Mouse (Mus musculus) limb, embryonic 15.5 days (tissue): Measurements from ENCODE around the gene Gm6205. TPM values are rescaled to one million over a fixed set of nuclear protein-coding genes. Genes with fewer than 3 reads are reported as not detected.
"Not testable (repeated sequence)": the region's sequence is repeated elsewhere in the genome, so short reads cannot be mapped to it uniquely, and the experiment has no call there.

ENCODE experiments used
- ATAC-seq: fragments of 200-750 bp; cut with Nextera tagmentation; 2 replicates; pipeline ENCODE4 v1.8.0; 2017; ENCODE audit warnings: low read depth, moderate TSS enrichment; ENCODE audit not compliant: insufficient number of reproducible peaks, low FRiP score, low TSS enrichment
- H3K27ac ChIP-seq: fragments of 300-500 bp; sonication (generic); 2 replicates; pipeline ENCODE4 v1.5.1; 2015; ENCODE audit warnings: moderate library complexity, mild to moderate bottlenecking, inconsistent platforms
- H3K27me3 ChIP-seq: fragments of 300-500 bp; sonication (generic); 2 replicates; pipeline ENCODE4 v1.6.1; 2015; ENCODE audit warnings: inconsistent platforms
- H3K36me3 ChIP-seq: fragments of 300-500 bp; sonication (generic); 2 replicates; pipeline ENCODE4 v1.6.1; 2015; ENCODE audit warnings: inconsistent platforms
- H3K4me1 ChIP-seq: fragments of 300-500 bp; sonication (generic); 2 replicates; pipeline ENCODE4 v1.6.1; 2015; ENCODE audit warnings: inconsistent platforms
- H3K4me2 ChIP-seq: fragments of 300-500 bp; sonication (generic); 2 replicates; pipeline ENCODE4 v1.6.1; 2015; ENCODE audit warnings: mild to moderate bottlenecking, inconsistent platforms
- H3K4me3 ChIP-seq: fragments of 300-500 bp; sonication (generic); 2 replicates; pipeline ENCODE4 v1.5.1; 2015; ENCODE audit warnings: mild to moderate bottlenecking, inconsistent platforms
- H3K9ac ChIP-seq: fragments of 300-500 bp; sonication (generic); 2 replicates; pipeline ENCODE4 v1.6.1; 2015; ENCODE audit warnings: inconsistent platforms
- H3K9me3 ChIP-seq: fragments of 300-500 bp; sonication (generic); 2 replicates; pipeline ENCODE4 v1.6.1; 2016; ENCODE audit warnings: inconsistent platforms
- WGBS: fragments of 180-500 bp; shearing (Covaris S2); methylation state at CpG from one replicate; pipeline ENCODE4 v1.1.7; 2015; 5-methylcytosine and 5-hydroxymethylcytosine counted together
- polyA plus RNA-seq: library from polyadenylated mRNA; unstranded; fragments of >200 nt; fragmentation: Nextera tagmentation; extraction: Ambion mirVana; gene quantifications from 2 replicates; pipeline ENCODE4 v1.2.1, GENCODE M21; 2015

Gene Gm6205
- polyA plus RNA-seq = not detected in 2 replicates

DNA sequence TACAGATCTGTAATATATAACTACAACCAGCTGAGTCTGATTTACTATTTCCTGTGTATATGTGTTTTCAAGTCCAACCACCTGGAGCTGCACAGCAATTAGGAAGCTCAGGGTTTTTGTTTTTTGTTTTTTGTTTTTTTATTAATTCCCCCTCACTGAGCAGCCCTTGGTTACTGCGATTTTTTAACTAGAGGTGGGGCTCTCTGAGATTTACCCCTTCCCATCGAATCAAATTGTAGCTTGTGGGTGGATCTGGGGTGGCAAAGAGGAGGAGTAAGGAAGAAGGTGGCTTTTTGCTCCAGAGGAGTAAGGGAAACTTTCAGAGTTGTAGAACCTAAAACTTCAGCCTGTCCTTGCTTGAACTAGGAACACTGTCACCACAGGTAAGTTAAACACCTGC lies at the start of gene Gm6205:
Gene Gm6205 (plus strand): TSS at position 301 of the 400 bp plus-strand sequence.
- H3K9ac ChIP-seq, H3K4me1 ChIP-seq, H3K9me3 ChIP-seq, H3K27ac ChIP-seq, H3K4me2 ChIP-seq, ATAC-seq, H3K36me3 ChIP-seq, H3K27me3 ChIP-seq, H3K4me3 ChIP-seq: not testable (repeated sequence)
- WGBS = no CpG with 5 or more reads among the region's 2 CpGs

DNA sequence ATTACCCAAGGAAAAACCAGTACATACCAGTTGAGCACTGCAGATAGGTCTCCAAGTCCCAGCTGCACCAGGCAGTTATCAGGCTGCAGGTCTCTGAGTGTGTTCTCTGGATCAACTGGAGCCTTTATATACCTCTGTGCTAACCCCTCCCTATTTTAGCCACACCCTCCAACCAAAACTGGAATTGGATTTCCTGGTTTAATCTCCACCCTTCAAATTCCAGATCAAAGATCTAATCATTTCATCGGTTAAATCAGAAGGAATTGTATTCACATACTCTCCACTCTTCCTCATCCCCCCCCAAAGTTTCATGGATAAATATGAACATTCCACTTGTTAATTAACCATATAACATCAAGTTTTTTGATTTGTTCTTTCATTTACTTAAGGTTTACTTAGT lies 31.9 kb upstream of the Gm6205 start, which contains the start of gene Gm3147:
Gene Gm3147 (minus strand): TSS at position 101 of the 400 bp plus-strand sequence.
- WGBS = no CpG with 5 or more reads among the region's 1 CpGs
- H3K4me1 ChIP-seq, H3K27me3 ChIP-seq, H3K9ac ChIP-seq, H3K4me2 ChIP-seq, ATAC-seq, H3K4me3 ChIP-seq, H3K27ac ChIP-seq, H3K9me3 ChIP-seq, H3K36me3 ChIP-seq: not testable (repeated sequence)

DNA sequence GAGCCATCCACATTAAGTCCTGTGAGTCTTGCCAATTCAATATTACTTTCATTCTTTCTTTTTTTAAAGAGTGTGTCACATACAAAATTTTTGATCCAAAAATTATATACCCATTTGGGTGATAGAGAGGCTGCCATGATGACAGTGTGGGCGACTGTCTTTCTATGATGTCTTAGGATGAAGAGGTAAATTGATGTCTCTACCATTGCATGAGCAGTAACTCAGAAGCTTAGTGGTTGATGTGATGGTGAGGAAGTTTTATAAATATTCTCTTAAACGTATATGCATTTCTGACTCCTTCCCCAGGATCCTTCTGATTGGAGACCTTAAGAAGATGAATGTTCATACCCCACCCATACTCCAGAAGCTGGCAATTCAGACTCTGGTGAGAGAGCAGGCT lies 24.5 kb upstream of the Gm6205 start, which contains the start of gene Gm6509:
Gene Gm6509 (plus strand): TSS at position 301 of the 400 bp plus-strand sequence.
- not testable (repeated sequence) for H3K9me3 ChIP-seq, H3K4me3 ChIP-seq, H3K27ac ChIP-seq, H3K36me3 ChIP-seq, H3K27me3 ChIP-seq, ATAC-seq, H3K9ac ChIP-seq, H3K4me2 ChIP-seq, H3K4me1 ChIP-seq
- no CpG with 5 or more reads among the region's 2 CpGs for WGBS

Other genes starting within 250 kb of the Gm6205 start
- gene Gm7682, start 202.6 kb upstream of the Gm6205 start, polyA plus RNA-seq = not detected in 2 replicates
- not detected in 2 replicates for gene Gm3139, start 122.1 kb upstream of the Gm6205 start, polyA plus RNA-seq
- not detected in 2 replicates for gene Gm3147, start 32.0 kb upstream of the Gm6205 start, polyA plus RNA-seq
- gene Gm6509, start 24.4 kb upstream of the Gm6205 start, polyA plus RNA-seq = not detected in 2 replicates
- gene Gm3183, start 217.1 kb downstream of the Gm6205 start, polyA plus RNA-seq = not detected in 2 replicates